Mouse (Mus musculus) right cerebral cortex, postnatal 36 days (tissue): ENCODE measurements around the gene Cyth1.

Source experiments
- DNase-seq, 2 experiments: peaks; one replicate each; pipeline ENCODE4 v3.0.0; 2022; ENCODE audit warnings: low spot score in 2 of 2, mixed read lengths in 1 of 2

Gene Cyth1

DNA sequence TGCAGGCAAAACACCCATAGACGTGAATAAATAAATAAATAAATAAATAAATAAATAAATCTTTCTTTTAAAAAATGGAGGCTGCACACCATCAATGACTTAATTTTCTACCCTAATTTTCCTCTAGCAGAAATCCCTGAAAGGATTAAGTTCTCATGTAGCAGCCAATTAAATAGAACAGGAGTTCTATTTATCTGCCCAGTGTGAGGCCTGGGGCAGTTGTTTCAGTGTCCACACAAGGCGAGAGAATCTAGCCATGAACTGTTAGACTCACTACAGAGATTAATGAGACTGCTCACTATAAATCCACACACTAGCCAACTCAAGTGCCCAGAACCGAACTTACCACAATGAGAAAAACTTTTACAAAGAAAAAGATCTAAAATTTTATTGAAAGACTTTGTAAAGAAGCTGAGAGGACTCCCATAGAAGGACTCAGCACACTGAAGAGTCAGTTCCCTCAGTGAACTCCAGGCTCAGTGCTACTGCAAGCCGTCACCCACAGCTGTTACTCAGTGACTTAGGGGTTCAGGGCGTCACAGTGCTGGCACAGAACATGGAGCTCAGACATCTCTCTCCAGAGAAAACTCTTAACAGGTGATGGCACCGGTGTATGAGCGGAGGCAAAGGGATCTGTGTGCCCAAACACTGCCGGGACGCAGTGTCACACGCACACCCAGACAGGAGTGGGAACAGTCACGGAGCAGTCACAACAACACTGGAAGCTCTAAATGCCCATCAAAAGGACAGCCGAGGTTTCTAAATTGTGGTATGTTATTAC is 23.1 kb downstream of the Cyth1 start:
- DNase-seq: no peak

DNA sequence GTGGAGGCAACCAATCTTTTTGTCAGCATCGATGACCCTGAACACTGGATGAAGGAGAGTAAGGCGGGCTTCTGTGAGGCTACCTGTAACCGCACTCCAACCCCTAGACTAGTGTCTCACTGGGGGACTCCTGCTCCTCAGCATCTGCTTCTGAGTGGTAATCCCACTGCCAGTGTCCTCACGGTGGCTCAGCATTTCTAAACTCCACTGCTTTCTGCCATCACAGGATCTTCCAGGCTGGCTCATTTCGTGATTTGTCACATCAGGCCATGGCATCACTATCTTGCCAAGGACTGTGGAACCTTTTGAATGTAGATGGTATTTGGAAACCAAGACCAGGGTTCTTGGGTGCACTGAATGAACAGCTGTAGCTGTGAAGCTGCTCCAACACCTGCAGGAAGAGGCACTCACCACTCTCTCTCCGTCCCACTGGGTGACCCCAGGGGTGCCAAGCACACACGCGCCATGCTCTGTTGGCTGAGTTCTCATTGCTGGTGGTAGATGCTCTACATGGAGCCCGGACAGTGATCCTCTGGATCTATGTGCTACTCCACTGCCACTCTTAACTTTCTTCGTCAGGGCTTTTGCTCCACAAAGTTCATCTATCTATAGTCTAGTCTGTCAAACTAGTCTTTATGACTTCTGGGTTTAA is 24.9 kb downstream of the Cyth1 start:
- no peak for DNase-seq

DNA sequence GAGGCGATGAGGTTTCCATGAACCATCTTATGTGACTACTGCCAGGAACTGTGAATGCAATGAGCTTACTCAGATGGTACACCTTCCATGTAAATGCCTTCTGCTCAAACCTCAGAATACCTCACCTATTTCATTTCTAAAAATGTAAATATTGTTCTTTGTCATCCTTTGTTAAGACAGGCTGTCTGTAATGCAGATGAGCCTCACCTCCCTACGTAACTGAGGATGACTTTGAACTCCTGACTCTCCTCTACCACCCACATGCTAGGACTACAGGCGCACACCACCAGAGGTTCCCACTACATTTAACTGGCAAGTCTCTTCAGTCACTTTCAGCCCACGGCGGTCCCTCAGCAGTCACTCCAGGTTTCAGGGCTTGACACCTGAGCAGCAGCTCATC is 25.5 kb downstream of the Cyth1 start:
- DNase-seq: no peak

DNA sequence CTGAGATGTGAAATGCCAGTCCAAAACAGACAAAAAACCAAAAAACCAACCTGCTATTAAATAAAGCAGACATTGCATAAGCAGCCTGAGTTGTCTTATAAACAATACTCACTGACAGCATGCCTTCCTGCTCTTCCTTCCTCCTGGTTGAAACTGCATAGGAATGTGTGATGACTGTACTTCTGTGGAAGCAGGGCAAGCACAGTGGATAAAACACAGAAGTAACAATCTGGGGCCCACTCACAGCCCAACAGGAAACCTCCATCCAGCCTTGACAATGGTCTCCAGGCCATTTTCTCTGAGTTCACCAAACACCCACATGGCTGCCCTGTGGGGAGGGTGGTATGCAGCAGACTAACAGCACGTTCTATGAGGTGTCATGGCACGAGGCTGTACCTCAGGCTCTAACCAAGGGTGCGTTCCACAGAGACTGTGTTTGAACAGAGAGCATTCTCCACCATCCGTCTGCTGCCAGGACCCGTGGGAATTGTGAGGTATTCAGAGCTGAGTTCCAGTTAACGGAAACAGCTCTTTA is 26.0 kb downstream of the Cyth1 start:
- no peak for DNase-seq

DNA sequence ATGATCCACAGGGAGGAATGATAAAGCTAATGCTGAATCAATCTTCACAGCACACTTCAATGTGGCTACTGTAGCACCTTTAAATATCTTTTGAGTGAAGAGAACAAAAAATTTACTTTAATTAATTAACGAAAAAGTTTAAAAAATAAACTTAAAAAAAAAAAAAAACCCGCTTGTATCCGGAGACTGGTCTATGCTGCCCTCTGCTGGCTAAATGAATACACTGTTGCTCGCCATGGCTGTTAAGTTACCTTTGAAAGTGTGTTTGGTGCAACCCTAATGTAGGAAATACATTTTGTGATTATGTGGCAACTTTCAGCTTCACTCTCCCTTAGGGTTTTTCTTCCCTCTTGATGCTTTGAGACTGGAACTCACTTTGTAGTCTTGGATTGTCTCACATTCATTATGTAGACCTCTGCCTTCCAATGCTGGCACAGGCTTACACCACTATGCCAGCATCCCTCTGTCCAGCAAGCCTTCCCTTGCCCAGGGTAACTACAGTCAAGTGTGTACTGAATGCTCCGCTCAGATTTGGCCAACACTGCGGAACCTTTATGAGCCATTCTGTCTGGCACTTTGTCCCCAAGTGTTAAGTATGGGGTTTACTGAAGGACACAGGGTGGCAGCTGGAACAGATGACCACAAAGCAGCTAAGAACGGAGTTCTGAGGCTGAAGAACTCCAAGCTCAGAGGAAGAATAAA is 27.7 kb downstream of the Cyth1 start:
- DNase-seq: no peak

DNA sequence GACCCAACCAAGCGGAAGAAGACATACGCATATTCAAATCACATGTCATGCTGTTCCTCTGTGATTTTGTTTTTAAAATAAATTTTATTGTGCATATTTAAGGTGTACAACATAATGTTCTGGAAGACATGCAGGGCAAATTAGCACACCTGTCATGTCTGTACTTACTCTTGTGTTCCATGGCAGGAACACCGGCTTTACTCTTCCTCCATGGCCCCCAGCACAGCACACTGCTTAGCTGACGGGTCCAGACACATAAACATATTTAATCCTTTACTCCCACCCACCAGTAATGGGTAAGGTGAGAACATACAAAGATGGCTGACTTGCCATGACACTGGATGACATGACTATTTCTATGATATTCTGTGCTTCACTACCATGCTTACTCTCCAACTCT is 29.3 kb downstream of the Cyth1 start:
- DNase-seq: no peak

DNA sequence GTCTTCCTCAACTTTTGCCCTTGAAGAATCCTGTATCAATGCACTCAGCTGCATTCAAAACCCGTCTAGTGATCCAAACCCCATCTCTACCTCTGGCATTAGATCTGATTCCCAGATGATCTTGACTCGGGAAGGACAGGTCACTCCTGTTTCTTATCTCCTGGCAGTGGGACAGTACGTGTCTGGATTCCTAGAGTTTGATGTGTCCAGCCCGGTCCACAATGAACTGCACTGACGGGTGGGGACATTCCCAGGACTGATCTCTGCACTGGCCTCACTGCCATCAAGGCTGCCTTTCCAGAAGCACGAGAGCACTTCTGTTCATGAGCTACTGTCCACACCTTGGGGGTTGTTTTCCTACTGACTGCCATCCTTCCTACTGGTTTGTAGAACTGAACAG is 31.9 kb downstream of the Cyth1 start:
- DNase-seq: no peak

DNA sequence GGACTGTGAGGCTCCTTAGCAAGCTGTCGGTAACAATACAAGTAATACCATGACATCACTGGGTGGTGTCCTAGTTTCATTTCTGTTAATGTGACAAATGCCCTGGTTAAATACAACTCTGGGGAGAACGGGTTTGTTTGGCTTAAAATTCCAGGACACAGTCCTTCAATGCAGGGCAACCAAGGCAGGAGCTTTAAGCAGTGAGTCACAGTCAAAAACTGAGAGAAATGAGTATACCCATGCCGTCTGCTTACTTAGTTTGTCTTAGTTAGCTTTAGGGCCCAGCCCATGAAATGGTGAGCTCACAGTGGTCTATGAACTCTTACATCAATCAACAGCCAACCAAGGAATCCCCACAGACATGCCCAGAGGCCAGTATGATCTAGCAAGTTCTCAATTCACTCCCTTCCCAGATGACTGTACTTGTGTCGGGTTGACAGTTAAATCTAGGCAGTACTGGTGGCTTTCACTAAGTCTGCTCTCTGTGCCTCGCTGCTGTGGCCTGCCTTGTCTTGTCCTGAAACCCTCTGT is 32.4 kb downstream of the Cyth1 start:
- no peak for DNase-seq

DNA sequence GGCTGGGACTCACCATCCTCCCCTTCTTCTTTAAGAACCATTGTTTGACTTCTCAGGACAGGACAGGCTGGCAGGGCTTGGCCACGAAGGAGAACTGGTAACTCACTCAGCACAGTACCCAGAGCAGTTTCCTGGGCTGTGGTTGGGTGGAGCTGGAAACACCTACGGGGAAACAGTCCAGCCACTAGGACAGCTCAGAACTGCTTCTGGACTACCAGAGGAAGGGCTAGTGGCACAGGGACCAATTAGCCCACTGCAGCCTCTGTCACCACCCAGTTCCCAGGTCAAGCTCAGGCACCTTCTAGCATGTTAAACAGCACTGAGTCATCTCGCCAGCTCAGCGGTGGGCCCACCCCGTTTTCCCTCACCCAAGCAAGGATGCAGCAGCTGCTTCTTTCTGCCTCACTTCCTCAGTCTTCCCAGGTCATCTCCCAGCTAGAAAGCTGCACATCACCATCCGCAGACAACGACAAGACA is 35.7 kb downstream of the Cyth1 start:
- no peak for DNase-seq

DNA sequence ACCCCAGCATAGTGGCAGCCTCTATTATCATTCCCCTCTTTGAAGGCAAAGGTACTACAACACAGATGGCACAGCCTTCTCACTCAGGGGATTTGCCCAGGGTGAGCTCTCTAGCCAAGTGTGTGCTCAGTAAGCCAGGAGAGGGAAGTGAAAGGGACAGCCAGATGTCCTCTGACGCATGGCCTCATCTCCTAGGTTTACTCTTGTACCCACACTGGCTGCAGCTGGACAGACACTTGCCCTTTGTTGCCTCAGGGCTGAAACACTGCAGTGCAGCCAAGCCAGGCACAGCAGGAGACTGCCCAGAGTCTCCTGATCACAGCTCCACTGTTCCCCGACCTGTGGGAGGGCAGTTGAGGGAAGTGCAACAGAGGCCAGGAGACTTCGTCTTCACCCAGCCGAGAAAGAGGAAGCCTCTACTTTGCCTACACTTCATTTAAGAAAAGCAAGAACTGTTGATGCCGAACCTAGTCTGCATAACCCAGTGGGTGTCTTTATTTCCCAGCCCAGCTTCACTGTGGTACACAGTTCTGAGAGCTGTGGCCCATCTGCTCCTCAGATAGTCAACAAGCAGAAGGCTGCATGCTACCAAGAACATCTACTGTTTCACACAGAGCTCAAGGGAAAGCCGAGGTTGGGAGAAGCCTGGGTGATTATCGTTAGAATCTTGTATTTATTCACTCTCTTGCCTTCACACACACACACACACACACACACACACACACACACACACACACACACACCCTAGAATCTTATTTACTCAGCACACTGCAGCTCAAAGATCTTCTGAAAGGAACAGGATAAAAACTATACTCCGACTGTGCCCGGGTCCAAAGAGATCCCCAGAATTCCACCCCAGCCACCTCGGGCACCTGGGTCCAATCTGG is 36.4 kb downstream of the Cyth1 start:
- peak in 1 of 2 experiments; percentile 59 for DNase-seq

DNA sequence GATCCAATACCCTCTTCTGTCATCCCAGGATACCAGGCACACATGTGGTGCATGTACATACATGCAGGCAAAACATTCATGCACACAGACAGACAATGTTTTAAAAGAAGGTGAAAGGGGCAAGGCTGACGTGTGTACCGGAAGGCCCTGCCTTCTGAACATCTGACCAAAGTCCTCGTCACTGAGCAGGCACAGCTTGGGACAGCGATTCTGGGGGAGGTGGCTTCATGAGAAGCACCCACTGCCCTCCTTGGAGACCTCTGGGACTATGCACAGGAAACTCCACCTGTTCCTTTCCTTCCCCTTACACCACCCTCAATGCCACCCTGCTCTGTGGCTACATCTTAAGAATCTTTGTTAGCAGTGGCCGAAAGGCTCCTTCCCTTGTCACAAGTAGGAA is 37.4 kb downstream of the Cyth1 start:
- no peak for DNase-seq

DNA sequence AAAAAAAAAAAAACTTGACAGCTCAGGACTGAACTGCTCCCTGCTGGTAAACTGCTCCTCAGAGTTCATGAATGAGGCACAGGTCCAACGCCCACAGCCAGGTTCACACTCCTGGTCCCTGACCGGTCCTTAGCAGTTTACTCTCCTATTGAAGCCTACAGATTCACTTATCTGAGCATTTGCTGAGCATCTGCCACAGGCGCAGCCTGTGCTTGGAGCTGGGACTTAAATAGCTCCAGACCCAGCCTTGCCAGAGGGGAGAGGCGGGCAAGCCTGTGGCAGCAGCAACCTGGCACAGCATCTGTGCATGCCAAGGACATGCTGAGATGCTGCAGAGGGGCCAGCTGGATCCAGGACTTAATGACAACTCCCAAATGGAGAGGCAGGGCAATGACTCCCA is 38.3 kb downstream of the Cyth1 start:
- DNase-seq: peak; percentile 67 to 78

DNA sequence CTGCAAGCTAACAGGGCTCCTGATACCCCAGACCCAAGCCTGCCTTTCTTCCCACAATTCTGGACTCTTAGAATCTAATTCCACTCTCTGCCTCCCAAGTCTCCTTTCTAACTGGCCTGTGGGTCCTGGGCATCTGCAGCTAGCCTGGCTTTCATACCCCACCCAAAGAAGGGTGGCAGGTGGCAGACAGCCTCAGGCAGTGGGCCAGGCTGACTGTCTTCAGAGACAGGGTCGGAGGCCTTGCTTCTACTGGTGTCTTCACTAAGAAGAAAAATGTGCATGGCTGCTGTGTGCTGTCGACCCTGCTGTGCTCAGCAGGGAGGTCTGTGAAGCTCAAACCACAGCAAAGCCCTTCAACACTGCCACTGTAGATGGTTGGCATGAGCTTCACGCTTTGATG is 39.0 kb downstream of the Cyth1 start:
- DNase-seq: no peak

DNA sequence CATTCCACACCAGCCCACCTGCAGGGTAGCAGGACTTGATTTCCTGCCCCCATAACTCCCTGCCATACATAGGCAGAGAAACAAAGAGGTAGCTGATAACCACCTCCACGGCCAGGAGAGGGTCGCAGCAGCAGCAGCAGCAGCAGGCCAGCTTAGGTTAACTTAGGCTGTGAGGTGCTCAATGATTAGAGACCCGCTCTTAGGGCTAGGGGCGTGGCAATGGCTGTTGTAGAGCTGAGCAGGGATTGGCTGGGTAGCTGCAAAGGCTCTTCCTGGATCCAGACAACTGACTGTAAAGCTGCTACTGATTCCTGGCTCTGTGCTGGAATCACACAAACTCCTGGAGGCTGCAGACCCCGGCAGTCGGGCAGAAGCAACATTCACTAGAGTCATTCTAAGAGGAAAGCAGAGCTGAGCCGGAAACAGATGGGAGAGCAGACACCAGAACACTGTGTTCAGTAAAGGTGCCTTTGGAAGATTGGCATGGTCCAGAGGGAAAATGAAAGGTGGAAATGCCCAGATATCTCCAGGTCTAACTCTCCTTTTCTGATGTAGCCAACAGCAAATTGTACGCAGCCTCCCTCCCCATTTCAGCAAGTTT is 39.6 kb downstream of the Cyth1 start:
- no peak for DNase-seq

DNA sequence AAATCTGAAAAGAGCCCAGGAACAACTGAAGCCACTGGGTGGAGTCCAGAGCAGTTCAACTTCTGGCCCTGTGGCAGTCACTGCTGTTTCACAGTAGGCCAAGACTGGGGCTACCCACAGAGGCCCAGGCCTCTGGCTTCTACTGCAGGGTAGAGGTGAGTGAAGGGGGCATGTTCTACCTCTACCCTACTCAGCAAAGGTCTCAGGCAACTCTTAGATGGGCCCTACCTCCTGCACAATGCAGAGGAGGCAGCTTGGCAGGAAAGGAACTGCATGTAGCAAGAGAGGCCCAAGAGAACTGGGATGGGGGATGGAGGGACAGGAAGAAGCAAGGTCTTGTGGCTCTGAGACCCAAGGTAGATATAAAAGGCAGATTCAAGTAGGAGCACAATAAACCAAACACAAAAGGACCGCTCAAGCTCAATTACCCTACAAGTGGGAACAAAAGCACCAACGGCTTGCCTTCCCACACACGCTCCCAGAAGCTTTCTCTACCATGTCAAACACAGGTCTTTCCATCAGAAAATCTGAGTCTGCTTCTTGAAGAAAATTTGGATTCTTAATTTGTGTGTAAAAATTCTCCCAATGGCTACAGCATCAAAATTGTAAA is 40.9 kb downstream of the Cyth1 start:
- no peak for DNase-seq

DNA sequence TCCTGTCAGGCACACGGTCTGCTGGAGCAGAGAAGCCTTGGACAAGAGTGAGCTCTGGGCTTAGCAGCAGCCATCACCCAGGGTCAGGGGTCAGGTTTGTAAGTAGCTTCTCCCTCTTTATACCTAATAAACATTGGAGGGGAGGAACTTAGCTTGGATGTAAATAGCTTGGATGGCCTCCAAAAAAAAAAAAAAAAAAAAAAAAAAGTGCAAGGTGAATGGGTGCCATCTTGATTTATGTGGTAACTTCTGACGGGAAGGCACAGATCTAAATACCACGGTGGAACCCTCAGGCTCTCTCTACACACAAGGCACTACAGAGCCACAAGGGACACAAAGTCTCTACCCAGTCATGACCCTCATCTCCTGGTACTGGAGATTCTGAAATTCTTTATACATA is 42.1 kb downstream of the Cyth1 start:
- DNase-seq: no peak

DNA sequence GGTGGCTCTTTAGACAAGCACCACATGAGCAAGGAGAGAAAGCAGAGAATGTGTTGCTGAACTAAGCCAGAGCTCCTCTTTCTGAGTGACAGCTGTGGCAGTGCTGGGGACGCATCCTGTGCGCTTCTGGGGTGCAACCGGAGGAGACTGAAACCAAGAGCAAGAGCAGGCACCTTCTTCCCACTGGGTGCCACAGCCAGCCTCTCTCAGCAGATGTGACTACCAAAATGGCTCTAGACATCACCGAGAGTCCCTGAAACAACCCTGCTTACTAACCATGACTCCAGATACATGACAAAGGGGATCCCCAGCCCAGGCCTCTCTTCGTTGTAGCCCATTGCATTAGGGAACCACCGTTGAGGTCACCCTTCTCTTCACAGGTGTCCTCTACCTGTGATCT is 44.9 kb downstream of the Cyth1 start:
- DNase-seq: no peak

DNA sequence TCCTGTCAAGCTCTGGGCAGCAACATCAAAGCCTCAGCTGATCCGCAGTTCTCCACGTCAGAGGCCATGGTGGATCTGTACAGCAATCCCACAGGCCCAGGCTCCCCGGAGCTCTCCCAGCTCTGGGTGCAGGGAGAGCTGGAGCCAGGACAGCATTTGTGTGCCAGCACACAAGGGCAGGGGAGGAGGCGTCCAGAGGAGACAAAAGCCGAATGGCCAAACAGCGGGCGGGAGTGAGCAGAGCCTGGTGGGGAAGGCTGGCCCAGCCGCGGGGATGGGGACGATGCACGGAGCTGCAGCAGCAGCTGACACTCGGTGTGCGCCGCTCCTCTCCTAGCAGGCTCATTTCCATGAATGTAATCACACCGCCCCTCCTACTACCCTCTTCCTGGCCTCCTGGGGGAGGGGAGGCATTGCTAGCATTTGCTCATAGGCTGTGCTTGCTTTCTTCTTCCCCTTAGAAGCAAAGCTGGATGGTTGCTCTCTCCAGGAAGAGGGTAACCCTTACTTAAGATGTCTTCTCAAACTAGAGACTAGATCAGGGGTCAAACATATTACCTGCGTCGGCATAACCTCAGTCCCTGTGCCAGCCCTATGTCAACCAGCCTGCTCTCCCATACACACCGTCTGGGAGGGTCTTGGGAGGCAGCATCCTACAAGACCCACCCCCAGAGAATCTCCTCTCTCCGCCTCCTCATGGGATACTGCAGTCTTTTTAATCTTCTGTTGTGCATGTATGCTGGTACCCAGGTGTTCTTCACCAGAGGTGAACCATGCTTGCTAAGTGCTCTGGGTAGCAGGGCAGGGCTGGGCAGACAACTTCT is 45.8 kb downstream of the Cyth1 start:
- peak; percentile 76 to 84 for DNase-seq

DNA sequence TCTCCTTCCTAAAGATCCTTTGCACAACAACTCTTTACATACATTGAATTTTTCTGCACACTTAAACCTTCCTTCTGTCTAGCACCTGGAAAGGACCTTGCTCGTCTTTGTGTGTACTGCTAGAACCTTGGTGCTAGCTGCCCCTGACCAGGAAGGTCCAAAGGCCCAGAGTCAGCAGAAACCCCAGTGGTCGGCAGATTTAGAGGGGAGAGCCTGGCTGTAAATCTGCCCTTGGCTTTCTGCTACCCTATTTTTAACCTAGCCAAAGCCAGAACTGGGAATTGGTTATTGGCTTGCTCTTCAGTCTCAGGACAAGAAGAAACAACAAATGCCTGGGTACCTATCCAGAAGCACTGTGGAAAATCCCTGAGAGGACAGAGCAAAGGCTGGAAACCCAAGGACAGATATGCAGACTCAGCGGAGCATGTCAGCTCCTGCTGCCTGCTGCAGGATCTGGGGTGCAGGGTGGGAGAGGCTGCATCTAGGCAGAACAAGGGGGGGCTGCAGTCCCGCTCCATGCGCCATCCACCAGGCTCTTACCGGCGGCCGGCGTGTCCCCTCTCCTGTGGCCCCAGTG is 46.5 kb downstream of the Cyth1 start:
- DNase-seq: no peak
